ENCODE assay signal across 20 mouse cellular contexts in genomic region chr10:68058378-68058777, GRCm38 (mm10).
DNase-seq lines count a peak whose midpoint lies in the region; ATAC-seq and TF ChIP-seq lines count a peak whose summit lies in the region.
"Had no signal": no experiment of that assay in that cellular context is flagged by ENCODE, and none has a peak within 500 bp of the region (broad histone marks: within the 10 kb centered on the region; RNA-seq: fewer than 3 reads in every experiment).

No protein-coding gene starts in this region.

- no peaks in the 10 kb centered on the region for H3K79me2 ChIP-seq in MEL (ENCODE audit: control insufficient read depth, insufficient read depth, low read length, poor library complexity)

- H3K27me3 ChIP-seq in hindbrain, postnatal 0 days (ENCODE audit: insufficient read depth, low read length), result no peaks in the 10 kb centered on the region
- H3K27me3 ChIP-seq in hindbrain, embryonic 13.5 days, result no peaks in the 10 kb centered on the region
- no peaks in the 10 kb centered on the region for H3K27me3 ChIP-seq in lung, embryonic 14.5 days (ENCODE audit: insufficient read depth, low read length)
- H3K27me3 ChIP-seq in MEL (ENCODE audit: control insufficient read depth in 1 of 2, insufficient read depth in 2 of 2, low read length in 2 of 2), result no peaks in the 10 kb centered on the region
- H3K27me3 ChIP-seq in liver, postnatal 0 days (ENCODE audit: insufficient read depth, low read length), result no peaks in the 10 kb centered on the region
- H3K27me3 ChIP-seq: embryonic facial prominence, embryonic 13.5 days; lung, embryonic 15.5 days; neural tube, embryonic 12.5 days had no signal

- peaks cover 4% of the 10 kb centered on the region; the same call in 1 of the 2 replicates for H3K4me1 ChIP-seq in hindbrain, postnatal 0 days (ENCODE audit: insufficient read depth, low read length)
- peaks cover 8% of the 10 kb centered on the region for H3K4me1 ChIP-seq in hindbrain, embryonic 13.5 days (replicated peaks)
- H3K4me1 ChIP-seq in lung, embryonic 14.5 days (ENCODE audit: insufficient read depth), result no peaks in the 10 kb centered on the region
- peaks cover 0 to 6% of the 10 kb centered on the region in 2 experiments; a peak in 1 of 4 replicates for H3K4me1 ChIP-seq in MEL (ENCODE audit: control insufficient read depth in 1 of 2, insufficient read depth in 2 of 2, low read length in 2 of 2)
- 0 out of 2 replicates have a peak, but pooled peaks cover 4% of the 10 kb centered on the region for H3K4me1 ChIP-seq in liver, postnatal 0 days (ENCODE audit: insufficient read depth)

- TF ChIP-seq POLR2A in MEL (IDR thresholded peaks at IDR 0.05; ENCODE audit: control insufficient read depth in 1 of 2, insufficient read depth in 1 of 2, low read depth in 1 of 2, low read length in 2 of 2, poor library complexity in 1 of 2), result no peak

- H3K36me3 ChIP-seq in hindbrain, postnatal 0 days (ENCODE audit: insufficient read depth, low read length), result no peaks in the 10 kb centered on the region
- no peaks in the 10 kb centered on the region for H3K36me3 ChIP-seq in hindbrain, embryonic 13.5 days
- H3K36me3 ChIP-seq in lung, embryonic 14.5 days (ENCODE audit: insufficient read depth), result no peaks in the 10 kb centered on the region
- H3K36me3 ChIP-seq in MEL (ENCODE audit: control insufficient read depth in 1 of 2, insufficient read depth in 2 of 2, low read length in 2 of 2), result peaks cover 0 to 2% of the 10 kb centered on the region in 2 experiments; a peak in 1 of 4 replicates
- H3K36me3 ChIP-seq in liver, postnatal 0 days (replicated peaks; ENCODE audit: insufficient read depth, low read length), result no peaks in the 10 kb centered on the region
- H3K36me3 ChIP-seq: embryonic facial prominence, embryonic 13.5 days; hindbrain, embryonic 10.5 days; lung, embryonic 15.5 days; neural tube, embryonic 12.5 days had no signal

- DNase-seq in hindbrain, postnatal 0 days (ENCODE audit: low spot score), result no peak
- DNase-seq in lung, embryonic 14.5 days, result no peak
- DNase-seq in lung, adult 18-20 months, result no peak
- peak; percentile 7 for DNase-seq in MEL (ENCODE audit: low read depth, low spot score)
- DNase-seq in liver, postnatal 0 days, result no peak
- DNase-seq in yolk sac, embryonic 10.5 days (ENCODE audit: low spot score), result no peak
- no peak for DNase-seq in right cerebral cortex, postnatal 10 days (ENCODE audit: low spot score in 2 of 2)
- DNase-seq: cerebellum, postnatal 10 days; heart, adult 18-20 months; kidney, adult 8-10 months; kidney, postnatal 14 days; right cerebral cortex, adult 18-20 months; thymus, postnatal 25 days had no signal

- H3K9me3 ChIP-seq in hindbrain, postnatal 0 days (ENCODE audit: low read length), result no peaks in the 10 kb centered on the region
- no peaks in the 10 kb centered on the region for H3K9me3 ChIP-seq in hindbrain, embryonic 13.5 days
- H3K9me3 ChIP-seq in lung, embryonic 14.5 days (ENCODE audit: low read depth, low read length), result no peaks in the 10 kb centered on the region
- no peaks in the 10 kb centered on the region for H3K9me3 ChIP-seq in MEL (replicated peaks; ENCODE audit: insufficient read depth, low read length)
- no peaks in the 10 kb centered on the region for H3K9me3 ChIP-seq in liver, postnatal 0 days (ENCODE audit: low read length)
- H3K9me3 ChIP-seq: embryonic facial prominence, embryonic 13.5 days; lung, embryonic 15.5 days; neural tube, embryonic 12.5 days had no signal

- TF ChIP-seq CTCF in hindbrain, postnatal 0 days (IDR thresholded peaks at IDR 0.05; ENCODE audit: low read depth), result peak; percentile 34; the same call in 1 of the 2 replicates
- TF ChIP-seq CTCF in lung, embryonic 14.5 days (IDR thresholded peaks at IDR 0.05; ENCODE audit: low read depth), result peak; percentile 34; the same call in 1 of the 2 replicates
- TF ChIP-seq CTCF in MEL (IDR thresholded peaks at IDR 0.05 in 2 of 3, conservative IDR thresholded peaks at IDR 0.05 in 1 of 3; ENCODE audit: control insufficient read depth in 1 of 3, insufficient read depth in 1 of 3, low read depth in 2 of 3, low read length in 3 of 3, poor library complexity in 1 of 3, severe bottlenecking in 1 of 3), result peak in 1 of 3 experiments; percentile 19; a peak in 1 of 6 replicates
- peak; percentile 31 for TF ChIP-seq CTCF in liver, postnatal 0 days (IDR thresholded peaks at IDR 0.05; ENCODE audit: low read depth)

- 100% methylated on average over 1 of the region's 1 CpGs for WGBS in hindbrain, postnatal 0 days
- WGBS in hindbrain, embryonic 13.5 days, result 100% methylated on average over 1 of the region's 1 CpGs
- 95% methylated on average over 1 of the region's 1 CpGs for WGBS in lung, embryonic 14.5 days
- WGBS in liver, postnatal 0 days (ENCODE audit: insufficient replicate concordance), result 89% methylated on average over 1 of the region's 1 CpGs

- TF ChIP-seq RAD21 in MEL (IDR thresholded peaks at IDR 0.05; ENCODE audit: low read depth, low read length), result no peak

- H3K9ac ChIP-seq in hindbrain, postnatal 0 days (replicated peaks; ENCODE audit: low read length), result no peak overlapping the region
- no peak overlapping the region for H3K9ac ChIP-seq in hindbrain, embryonic 13.5 days
- H3K9ac ChIP-seq in lung, embryonic 14.5 days, result no peak overlapping the region
- H3K9ac ChIP-seq in MEL (ENCODE audit: control insufficient read depth, low read depth, low read length, poor library complexity, severe bottlenecking), result no peak overlapping the region
- no peak overlapping the region for H3K9ac ChIP-seq in liver, postnatal 0 days (replicated peaks)
- H3K9ac ChIP-seq: embryonic facial prominence, embryonic 13.5 days; lung, embryonic 15.5 days; neural tube, embryonic 12.5 days had no signal

- no peak overlapping the region for H3K4me2 ChIP-seq in hindbrain, postnatal 0 days (ENCODE audit: low read depth, low read length)
- H3K4me2 ChIP-seq in hindbrain, embryonic 13.5 days, result no peak overlapping the region
- H3K4me2 ChIP-seq in lung, embryonic 14.5 days, result no peak overlapping the region
- no peak overlapping the region for H3K4me2 ChIP-seq in liver, postnatal 0 days (ENCODE audit: low read depth, low read length)
- H3K4me2 ChIP-seq: embryonic facial prominence, embryonic 13.5 days; lung, embryonic 15.5 days; midbrain, embryonic 11.5 days; neural tube, embryonic 12.5 days had no signal

- no peak for ATAC-seq in hindbrain, postnatal 0 days
- ATAC-seq in hindbrain, embryonic 13.5 days (ENCODE audit: low FRiP score), result no peak
- ATAC-seq in lung, embryonic 14.5 days (ENCODE audit: insufficient read depth), result no peak
- ATAC-seq in liver, postnatal 0 days, result peak; percentile 34; the same call in 1 of the 2 replicates
- ATAC-seq: forebrain, embryonic 16.5 days had no signal

- H3K27ac ChIP-seq in hindbrain, postnatal 0 days, result no peak overlapping the region
- H3K27ac ChIP-seq in hindbrain, embryonic 13.5 days, result no peak overlapping the region
- H3K27ac ChIP-seq in lung, embryonic 14.5 days (ENCODE audit: low read depth), result no peak overlapping the region
- no peak overlapping the region for H3K27ac ChIP-seq in MEL (ENCODE audit: control insufficient read depth, low read depth, low read length)
- H3K27ac ChIP-seq in liver, postnatal 0 days (ENCODE audit: low read depth), result peak overlapping the region; percentile 89
- H3K27ac ChIP-seq: embryonic facial prominence, embryonic 13.5 days; hindbrain, embryonic 10.5 days; lung, embryonic 15.5 days; neural tube, embryonic 12.5 days had no signal

- TF ChIP-seq EP300 in MEL (IDR thresholded peaks at IDR 0.05; ENCODE audit: low read depth in 1 of 2, low read length in 2 of 2), result no peak
- no peak for TF ChIP-seq EP300 in liver, postnatal 0 days (IDR thresholded peaks at IDR 0.05; ENCODE audit: low read depth)

- H3K4me3 ChIP-seq in hindbrain, postnatal 0 days (ENCODE audit: low read length), result no peak overlapping the region
- H3K4me3 ChIP-seq in hindbrain, embryonic 13.5 days, result no peak overlapping the region
- no peak overlapping the region for H3K4me3 ChIP-seq in lung, embryonic 14.5 days (ENCODE audit: low read depth, low read length)
- no peak overlapping the region for H3K4me3 ChIP-seq in MEL (ENCODE audit: control insufficient read depth in 1 of 2, insufficient read depth in 1 of 2, low read depth in 2 of 2, low read length in 2 of 2)
- no peak overlapping the region for H3K4me3 ChIP-seq in liver, postnatal 0 days (ENCODE audit: low read depth, low read length)
- H3K4me3 ChIP-seq: embryonic facial prominence, embryonic 13.5 days; hindbrain, embryonic 10.5 days; lung, embryonic 15.5 days; neural tube, embryonic 12.5 days had no signal

TF ChIP-seq in MEL, 35 proteins besides CTCF, POLR2A, EP300 and RAD21:
- TF ChIP-seq ZNF384 (IDR thresholded peaks at IDR 0.05; ENCODE audit: low read depth, low read length), result no peak
- no peak for TF ChIP-seq RCOR1 (IDR thresholded peaks at IDR 0.05; ENCODE audit: low read depth, low read length)
- TF ChIP-seq MXI1 (IDR thresholded peaks at IDR 0.05; ENCODE audit: low read depth, low read length), result no peak
- TF ChIP-seq ETS1 (IDR thresholded peaks at IDR 0.05; ENCODE audit: low read depth, low read length), result no peak
- no peak for TF ChIP-seq MYB (IDR thresholded peaks at IDR 0.05; ENCODE audit: low read depth, low read length)
- TF ChIP-seq MAX (IDR thresholded peaks at IDR 0.05; ENCODE audit: low read length), result no peak
- TF ChIP-seq SMC3 (IDR thresholded peaks at IDR 0.05; ENCODE audit: low read depth, low read length), result no peak
- TF ChIP-seq BHLHE40 (IDR thresholded peaks at IDR 0.05; ENCODE audit: borderline replicate concordance, low read depth, low read length), result no peak
- TF ChIP-seq MEF2A (IDR thresholded peaks at IDR 0.05; ENCODE audit: extremely low read depth, insufficient replicate concordance, low read depth, low read length, poor library complexity, severe bottlenecking), result no peak
- no peak for TF ChIP-seq SIN3A (IDR thresholded peaks at IDR 0.05; ENCODE audit: low read length)
- TF ChIP-seq CHD2 (IDR thresholded peaks at IDR 0.05; ENCODE audit: low read length), result no peak
- no peak for TF ChIP-seq KAT2A (conservative IDR thresholded peaks at IDR 0.05; ENCODE audit: low read depth, low read length)
- no peak for TF ChIP-seq UBTF (IDR thresholded peaks at IDR 0.05; ENCODE audit: borderline replicate concordance, insufficient read depth, low read depth, low read length)
- TF ChIP-seq USF1 (IDR thresholded peaks at IDR 0.05; ENCODE audit: low read depth, low read length), result no peak
- TF ChIP-seq MAFK (IDR thresholded peaks at IDR 0.05; ENCODE audit: borderline replicate concordance, low read depth, low read length), result no peak
- TF ChIP-seq NELFE (IDR thresholded peaks at IDR 0.05; ENCODE audit: low read depth, low read length), result no peak
- TF ChIP-seq NRF1 (IDR thresholded peaks at IDR 0.05; ENCODE audit: insufficient read depth, low read depth, low read length, poor library complexity, severe bottlenecking), result no peak
- no peak for TF ChIP-seq POLR2AphosphoS2 (IDR thresholded peaks at IDR 0.05; ENCODE audit: low read length)
- no peak for TF ChIP-seq ELF1 (IDR thresholded peaks at IDR 0.05; ENCODE audit: low read depth, low read length)
- TF ChIP-seq POLR2AphosphoS5 (IDR thresholded peaks at IDR 0.05; ENCODE audit: borderline replicate concordance, low read depth, low read length), result no peak
TF ChIP-seq in MEL: peak in this region for 0.
